Mouse (Mus musculus) testis, adult 2 months (tissue): ENCODE data around the gene Tmem269.

Experiments
- CTCF ChIP-seq: fragments of 200-500 bp; IDR thresholded peaks from 2 replicates; pipeline ENCODE4 v1.5.1; 2012; ENCODE audit warnings: low read depth, mild to moderate bottlenecking, inconsistent platforms, low read length, moderate library complexity; ENCODE audit not compliant: control insufficient read depth, insufficient read depth, insufficient replicate concordance
- POLR2A ChIP-seq: fragments of 200-500 bp; IDR thresholded peaks from 2 replicates; pipeline ENCODE4 v1.6.1; 2012; ENCODE audit warnings: low read depth, mild to moderate bottlenecking, inconsistent platforms, low read length, moderate library complexity; ENCODE audit not compliant: control insufficient read depth

GRCm38 (mm10) chr4:119183525-119183924 lies 34.5 kb downstream of the Tmem269 start:
- no peak for TF ChIP-seq CTCF
- TF ChIP-seq POLR2A, result no peak
